8 mouse cellular contexts compared by ENCODE assay signal in the genomic region with DNA sequence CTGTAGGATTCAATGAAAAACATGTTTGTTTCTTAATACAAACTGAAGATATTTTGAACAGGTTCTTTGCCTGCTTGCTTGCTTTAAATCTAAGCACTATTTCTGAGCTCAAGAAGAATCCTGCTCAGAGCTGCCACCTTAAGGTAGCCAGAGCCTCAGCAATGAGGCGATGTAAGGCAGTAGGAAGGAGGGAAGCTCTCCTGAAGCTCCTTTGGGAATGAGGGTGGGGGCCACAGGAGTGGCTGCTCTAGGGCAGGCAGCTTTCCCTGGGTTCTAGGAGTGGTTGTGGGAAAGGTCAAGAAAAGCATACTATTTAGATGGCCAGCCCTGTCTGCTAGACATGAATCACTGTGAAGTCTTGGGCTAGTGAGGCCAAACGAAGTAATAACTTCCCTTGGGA.
DNase-seq lines count a peak whose midpoint lies in the region.

No protein-coding gene starts in this region.

- intact Hi-C loops in left cerebral cortex, postnatal 25 days (cut with DNase I), result loop anchor here (5.0 to 10.0 kb wide), 2 partner anchors 61 to 639 kb away; partner anchors contain the start of gene Ugp2

- peak; percentile 12 to 17 for DNase-seq in cerebellum, postnatal 10 days
- no peak for DNase-seq in cerebellum, adult 8-10 months
- DNase-seq in left cerebral cortex, postnatal 25 days (ENCODE audit: low spot score in 2 of 2), result peak; percentile 27 to 35
- no peak for DNase-seq in left cerebral cortex, adult 18-20 months (ENCODE audit: low spot score in 2 of 2)
- DNase-seq in embryo, embryonic 10.5 days (ENCODE audit: low spot score), result peak; percentile 40
- peak; percentile 32 for DNase-seq in lung, postnatal 10 days
- DNase-seq in cerebellum, adult 11-12 months, result no peak
- DNase-seq in adrenal gland, postnatal 14 days, result no peak

Comparison
In these comparisons a context has a peak if more than half of its experiments do, and no peak if none do; other contexts are left out.
1. DNase-seq: peak in cerebellum, postnatal 10 days (2 of 2), left cerebral cortex, postnatal 25 days (2 of 2), embryo, embryonic 10.5 days (single experiment) and lung, postnatal 10 days (single experiment); none in cerebellum, adult 8-10 months (single experiment), left cerebral cortex, adult 18-20 months (0 of 2), cerebellum, adult 11-12 months (single experiment) and adrenal gland, postnatal 14 days (single experiment).